Comparison of ENCODE assay signal across 24 mouse cellular contexts in genomic region chr10:101288082-101288481, GRCm38 (mm10).
"Had no signal": no experiment of that assay in that cellular context is flagged by ENCODE, and none has a peak within 500 bp of the region (broad histone marks: within the 10 kb centered on the region; RNA-seq: fewer than 3 reads in every experiment).

No protein-coding gene starts in this region.

- H3K4me1 ChIP-seq: limb, embryonic 12.5 days; limb, embryonic 15.5 days; megakaryocyte, embryonic 14.5 days; midbrain, embryonic 10.5 days; neural tube, embryonic 12.5 days; neural tube, embryonic 15.5 days; stomach, embryonic 15.5 days had no signal

- H3K4me3 ChIP-seq: limb, embryonic 12.5 days; limb, embryonic 15.5 days; megakaryocyte, embryonic 14.5 days; midbrain, embryonic 10.5 days; neural tube, embryonic 12.5 days; neural tube, embryonic 15.5 days; stomach, embryonic 15.5 days had no signal

- H3K27ac ChIP-seq: limb, embryonic 12.5 days; limb, embryonic 15.5 days; liver, embryonic 14.5 days; midbrain, embryonic 10.5 days; neural tube, embryonic 12.5 days; neural tube, embryonic 15.5 days; stomach, embryonic 15.5 days had no signal

- H3K27me3 ChIP-seq: limb, embryonic 12.5 days; limb, embryonic 15.5 days; megakaryocyte, embryonic 14.5 days; neural tube, embryonic 12.5 days; neural tube, embryonic 15.5 days; stomach, embryonic 15.5 days had no signal

- H3K4me2 ChIP-seq: limb, embryonic 12.5 days; limb, embryonic 15.5 days; liver, embryonic 11.5 days; lung, embryonic 14.5 days; neural tube, embryonic 12.5 days; neural tube, embryonic 15.5 days; stomach, embryonic 15.5 days had no signal

- H3K9ac ChIP-seq: limb, embryonic 12.5 days; limb, embryonic 15.5 days; liver, embryonic 14.5 days; liver, postnatal 0 days; lung, embryonic 14.5 days; neural tube, embryonic 12.5 days; neural tube, embryonic 15.5 days; stomach, embryonic 15.5 days had no signal

- H3K9me3 ChIP-seq: limb, embryonic 12.5 days; limb, embryonic 15.5 days; megakaryocyte, embryonic 14.5 days; midbrain, embryonic 10.5 days; neural tube, embryonic 12.5 days; neural tube, embryonic 15.5 days; stomach, embryonic 15.5 days had no signal

- H3K36me3 ChIP-seq: limb, embryonic 12.5 days; limb, embryonic 15.5 days; midbrain, embryonic 10.5 days; neural tube, embryonic 12.5 days; neural tube, embryonic 15.5 days; stomach, embryonic 15.5 days had no signal

- DNase-seq: kidney, adult 9 months; kidney, postnatal 14 days; kidney, postnatal 4 days; left cerebral cortex, postnatal 4 days; liver, postnatal 0 days; lung, embryonic 14.5 days; lung, postnatal 36 days; midbrain, embryonic 14.5 days; retina, postnatal 1 day; right cerebral cortex, postnatal 25 days; spleen, adult 18-20 months; thymus, adult 18-20 months; thymus, postnatal 36 days had no signal

- ATAC-seq: intestine, postnatal 0 days; liver, postnatal 0 days; lung, postnatal 0 days had no signal
